Mouse (Mus musculus) embryo, embryonic 10.5 days (tissue): ENCODE measurements around the gene Gcgr.

Source experiments
- DNase-seq: peaks from one replicate; pipeline ENCODE4 v3.0.0-alpha.2; 2015; ENCODE audit warnings: low spot score

Gene Gcgr

DNA sequence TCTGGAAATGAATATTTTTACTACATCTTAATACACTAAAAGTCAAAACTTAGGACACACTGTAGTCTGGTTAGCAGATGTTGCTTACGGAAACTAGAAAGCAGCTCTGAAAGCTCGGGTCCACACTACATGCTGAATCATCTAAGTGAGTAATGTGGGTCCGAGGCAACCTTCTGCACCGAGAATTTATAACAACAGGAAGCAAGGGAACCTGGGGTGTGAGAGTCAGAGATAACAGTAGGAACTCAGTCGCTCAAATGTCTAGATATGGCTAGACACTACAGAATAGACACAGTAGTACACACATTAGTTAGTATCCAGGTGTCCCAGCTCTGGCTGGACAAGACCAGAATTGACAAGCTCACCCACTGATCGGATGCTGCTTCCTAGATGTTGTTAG lies 58.0 kb downstream of the Gcgr start:
- DNase-seq = no peak
